Mouse (Mus musculus) kidney, postnatal 36 days (tissue): ENCODE measurements around the gene Ube2j1.
"Not testable (repeated sequence)": the region's sequence is repeated elsewhere in the genome, so short reads cannot be mapped to it uniquely, and the experiment has no call there.

ENCODE experiments used
- DNase-seq, 2 experiments: peaks; one replicate each; pipeline ENCODE4 v3.0.0; 2021 to 2022; ENCODE audit warnings: mixed read lengths in 2 of 2

Ube2j1 gene

DNA sequence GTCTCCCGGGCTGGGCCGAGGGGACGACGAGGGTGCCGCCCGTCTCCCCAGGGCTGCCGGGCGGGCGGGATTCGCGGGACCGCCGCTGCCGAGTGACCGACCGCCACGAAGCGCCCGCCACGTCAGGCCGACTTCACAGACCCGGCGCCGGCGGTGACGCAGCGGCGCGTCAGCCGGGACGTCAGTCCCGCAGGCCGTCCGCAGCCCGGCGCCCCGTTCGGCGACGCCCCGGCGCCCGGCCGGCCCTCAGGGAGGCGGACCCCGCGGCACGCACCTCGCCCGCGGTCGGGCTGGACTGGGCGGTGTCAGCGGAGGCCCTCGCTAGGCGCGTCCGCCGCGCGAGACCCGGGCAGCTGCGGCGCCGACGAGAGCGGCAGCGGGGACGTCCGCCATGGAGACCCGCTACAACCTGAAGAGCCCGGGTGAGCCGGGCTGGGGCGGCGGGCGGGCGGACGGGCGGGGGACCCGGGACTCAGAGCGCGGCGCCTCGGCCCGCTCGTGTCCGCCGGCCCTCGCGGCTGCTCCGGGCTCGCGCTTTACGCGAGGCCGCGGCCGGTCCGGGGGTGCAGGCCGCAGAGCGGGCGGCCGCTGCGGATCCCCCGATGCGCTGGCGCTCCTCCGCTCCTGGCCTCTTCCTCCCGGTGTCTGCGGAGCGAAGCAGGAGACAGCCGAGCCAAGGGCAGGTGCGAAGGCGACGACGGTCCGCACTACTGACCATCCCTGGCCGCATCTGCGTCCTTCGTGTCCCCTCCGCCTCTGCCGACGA is at the start of gene Ube2j1:
Gene Ube2j1, plus strand, starts transcription at position 222 of the 766 bp plus-strand sequence.
- peak; percentile 91 to 94 for DNase-seq

DNA sequence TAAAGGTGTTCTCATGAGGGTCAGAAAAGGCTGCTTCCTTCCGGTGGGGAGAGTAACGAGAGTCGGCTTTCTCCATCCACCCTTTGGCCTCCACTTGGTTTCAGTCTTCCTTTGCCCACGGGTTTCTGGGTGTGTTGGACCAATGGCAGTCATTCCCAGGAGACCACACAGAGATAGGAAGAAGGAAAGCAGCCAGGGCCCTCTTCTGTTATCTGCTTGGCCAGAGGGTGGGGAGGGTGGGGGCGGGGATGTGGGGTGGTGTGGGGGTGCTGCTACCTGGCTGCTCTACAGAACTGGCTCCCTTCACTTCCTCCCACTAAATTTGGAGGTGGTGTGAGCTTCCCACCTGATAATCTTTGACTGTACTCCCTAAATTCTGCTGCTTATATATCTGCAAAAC is 49.6 kb upstream of the Ube2j1 start:
- DNase-seq = no peak

DNA sequence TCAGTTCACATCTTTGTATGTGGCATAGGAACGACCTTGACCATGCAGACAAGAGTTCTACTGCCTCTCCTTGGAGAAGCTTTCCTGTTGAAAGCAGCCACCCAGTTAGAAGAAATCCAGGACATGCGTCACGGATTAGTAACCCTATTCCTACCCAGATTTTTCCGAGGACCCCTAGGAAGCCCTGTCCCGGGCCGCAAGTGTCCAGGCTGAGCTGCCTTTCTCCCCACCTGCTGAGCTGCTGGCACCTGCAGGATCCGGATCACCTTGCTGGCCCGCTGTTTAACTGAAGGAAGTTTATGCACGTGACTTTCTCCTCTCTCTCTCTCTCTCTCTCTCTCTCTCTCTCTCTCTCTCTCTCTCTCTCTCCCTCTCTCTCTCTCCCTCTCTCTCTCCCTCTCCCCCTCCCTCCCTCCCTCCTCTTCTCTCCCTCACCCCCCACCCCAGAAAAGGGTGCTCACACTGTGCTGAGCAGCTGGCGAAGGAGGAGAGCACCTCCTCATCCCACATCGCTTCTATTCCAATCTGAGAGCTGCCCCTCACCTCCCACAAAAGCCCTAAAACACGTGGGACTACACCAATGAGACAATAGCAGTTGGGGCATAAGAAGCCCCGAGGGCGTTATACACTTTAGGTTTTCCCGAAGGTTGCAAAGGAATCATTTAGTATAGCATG is 49.0 kb upstream of the Ube2j1 start:
- peak; percentile 46 to 47 for DNase-seq

DNA sequence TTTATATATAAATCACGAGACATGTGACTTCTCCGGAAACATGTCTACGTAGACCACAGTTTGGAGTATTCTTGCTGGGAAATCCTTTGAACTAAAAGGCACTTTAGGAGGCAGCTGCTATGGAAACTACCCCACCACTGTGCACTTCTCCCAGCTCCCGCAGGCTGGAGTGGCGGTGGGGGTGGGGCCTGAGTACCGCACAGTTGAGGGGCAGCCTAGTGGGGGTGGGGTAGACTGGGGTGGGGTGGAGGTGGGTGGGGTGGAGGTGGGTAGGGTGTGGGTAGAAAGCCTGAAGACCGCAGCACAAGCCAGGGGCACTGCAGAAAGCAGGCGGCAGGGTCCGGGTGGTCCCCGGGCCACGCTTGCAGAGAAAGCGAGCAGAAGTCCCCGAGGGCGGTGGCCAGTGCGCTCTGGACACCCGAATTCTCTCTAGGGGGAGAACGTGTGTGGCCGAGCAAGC is 48.5 kb upstream of the Ube2j1 start, which contains the start of gene Rragd:
Gene Rragd, plus strand, starts transcription at position 322 of the 460 bp plus-strand sequence.
- peak; percentile 17 to 52 for DNase-seq

DNA sequence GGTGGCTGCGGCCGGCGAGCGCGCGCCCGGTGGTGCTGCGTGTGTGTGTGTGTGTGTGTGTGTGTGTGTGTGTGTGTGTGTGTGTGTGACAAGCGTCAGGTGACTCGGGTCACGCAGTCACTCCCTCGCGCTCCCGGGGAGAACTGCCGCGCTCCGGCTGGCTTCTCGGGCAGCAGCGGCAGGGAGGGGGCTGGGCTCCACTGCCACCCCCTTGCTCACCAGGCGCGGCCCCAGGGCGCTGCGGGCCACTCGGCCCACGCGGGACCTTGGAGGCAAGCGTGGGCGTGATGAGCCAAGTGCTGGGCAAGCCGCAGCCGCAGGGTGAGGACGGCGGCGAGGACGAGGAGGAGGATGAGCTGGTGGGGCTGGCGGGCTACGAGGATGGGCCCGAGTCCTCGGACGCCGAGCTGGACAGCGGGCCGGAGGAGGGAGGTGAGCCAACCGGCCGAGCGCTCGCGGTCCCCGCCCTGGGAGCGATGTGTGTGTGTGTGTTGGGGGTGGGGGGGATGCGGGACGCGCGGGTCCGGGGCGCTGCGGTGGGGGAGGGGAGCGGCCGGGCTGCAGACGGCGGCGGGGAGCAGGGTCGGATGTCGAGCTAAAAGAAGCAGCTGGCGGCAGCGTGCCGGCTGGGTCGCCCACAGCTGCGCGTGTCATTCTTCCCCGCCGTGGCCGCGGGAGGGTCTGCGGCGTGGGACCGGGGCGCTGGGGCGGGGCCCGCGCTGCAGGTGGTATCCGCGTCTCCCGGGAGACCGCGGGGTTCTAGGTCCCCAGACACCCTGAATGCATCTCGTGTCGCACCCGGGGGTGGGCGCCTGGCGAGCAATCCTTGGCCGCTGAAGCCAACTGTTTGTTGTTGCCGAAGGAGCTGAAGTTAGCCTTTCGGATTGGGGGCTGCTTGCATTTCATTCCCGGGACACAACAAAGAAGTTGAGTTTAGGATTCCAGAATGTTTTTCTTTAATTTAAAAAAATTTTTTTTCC is 47.8 kb upstream of the Ube2j1 start:
- peak; percentile 83 for DNase-seq

DNA sequence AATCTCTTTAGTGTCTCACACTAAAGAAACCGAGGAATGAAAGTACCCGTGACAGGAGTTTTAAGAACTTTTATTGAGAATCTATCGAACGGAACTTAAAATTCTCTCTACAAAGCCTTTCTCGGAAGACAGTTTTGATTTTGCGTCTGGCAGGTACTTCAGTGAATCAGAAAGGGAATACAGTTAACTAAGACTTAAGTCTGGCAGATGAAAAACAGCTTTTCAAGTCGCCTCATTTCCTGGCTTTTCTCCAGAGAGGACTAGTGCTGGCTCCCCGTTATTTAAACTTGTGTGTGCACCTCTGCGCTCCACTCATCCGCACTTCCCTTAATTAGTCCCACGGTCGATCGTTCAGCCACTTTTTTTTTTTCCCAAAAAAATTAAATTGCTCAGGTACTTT is 47.0 kb upstream of the Ube2j1 start:
- no peak for DNase-seq

DNA sequence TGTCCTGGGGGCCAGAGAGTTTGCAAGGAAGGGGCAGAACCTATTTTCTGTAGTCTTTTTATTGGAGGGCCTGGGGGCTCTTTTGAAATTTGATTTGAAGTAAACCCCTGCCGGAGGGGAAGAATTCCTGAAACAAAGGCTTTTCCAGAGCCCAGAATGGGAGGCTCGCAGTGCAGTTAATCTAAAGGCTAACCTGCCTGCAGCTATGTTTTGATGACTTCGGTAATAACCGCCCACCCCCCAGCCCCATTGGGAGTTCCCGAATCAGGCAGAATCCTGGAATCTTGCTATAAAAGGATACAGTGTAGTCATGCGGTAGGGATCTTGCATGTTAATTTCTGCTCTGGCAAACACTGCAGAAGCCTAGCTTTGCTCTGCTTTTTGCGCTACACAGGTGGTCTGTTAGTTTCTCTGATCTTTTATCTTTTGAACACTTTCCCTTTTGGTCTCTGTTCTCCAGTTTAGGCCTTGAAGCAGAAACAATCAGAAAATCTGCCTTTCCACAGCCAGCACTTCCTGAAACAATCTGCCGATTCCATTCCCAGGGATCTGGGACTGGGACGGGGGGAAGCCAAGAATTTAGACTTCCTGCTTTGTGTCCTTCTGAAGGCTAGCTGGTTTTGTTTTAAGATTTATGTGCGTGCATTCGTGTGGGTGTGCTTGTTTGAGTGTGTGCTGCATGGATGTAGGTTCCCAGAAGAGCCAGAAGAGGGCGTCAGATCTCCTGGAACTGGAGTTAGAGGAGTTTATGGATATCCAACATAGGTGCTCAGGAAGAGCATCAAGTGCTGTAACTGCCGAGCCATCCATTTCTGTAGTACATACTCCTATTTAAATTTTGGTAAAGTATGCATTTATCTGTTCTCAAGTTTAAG is 46.2 kb upstream of the Ube2j1 start:
- DNase-seq = peak in 1 of 2 experiments; percentile 19

DNA sequence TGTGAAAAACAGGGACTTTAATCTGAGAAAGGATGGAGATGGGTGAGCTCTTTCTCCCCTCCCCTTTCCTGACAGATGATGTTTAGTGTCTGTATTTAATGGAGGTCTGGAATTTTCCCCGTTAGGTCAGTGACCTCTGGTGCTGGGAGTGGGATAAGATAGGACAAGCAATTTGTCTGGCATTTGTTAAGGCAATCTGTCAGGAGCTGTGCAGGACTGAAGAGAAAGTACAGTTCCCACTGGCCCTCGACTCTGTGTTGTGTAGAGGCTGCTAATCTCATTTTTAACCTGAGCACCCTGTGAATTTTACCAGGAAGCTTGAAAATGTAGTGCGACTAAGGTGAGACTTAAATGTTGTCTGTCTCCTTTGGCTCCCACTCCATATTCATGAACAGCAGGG is 45.5 kb upstream of the Ube2j1 start:
- DNase-seq = no peak

DNA sequence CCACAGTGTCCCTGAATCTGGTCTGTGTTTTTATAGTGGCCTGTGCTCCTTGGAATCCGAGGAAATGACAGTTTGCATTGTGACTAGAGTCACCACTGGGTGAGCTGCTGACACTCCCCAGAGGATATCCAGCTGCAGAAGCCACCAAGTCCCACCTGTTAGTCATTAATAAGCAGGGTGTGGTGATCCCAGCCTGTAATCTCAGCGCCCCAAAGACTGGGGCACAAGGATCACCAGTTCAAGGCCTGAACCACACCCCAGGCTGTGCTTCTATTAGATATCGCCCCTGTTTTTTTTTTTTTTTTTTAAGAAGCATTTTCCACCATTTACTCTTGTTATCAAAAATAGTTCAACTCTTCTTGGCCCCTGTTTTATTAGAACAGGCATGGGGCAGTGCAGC is 44.2 kb upstream of the Ube2j1 start:
- no peak for DNase-seq

DNA sequence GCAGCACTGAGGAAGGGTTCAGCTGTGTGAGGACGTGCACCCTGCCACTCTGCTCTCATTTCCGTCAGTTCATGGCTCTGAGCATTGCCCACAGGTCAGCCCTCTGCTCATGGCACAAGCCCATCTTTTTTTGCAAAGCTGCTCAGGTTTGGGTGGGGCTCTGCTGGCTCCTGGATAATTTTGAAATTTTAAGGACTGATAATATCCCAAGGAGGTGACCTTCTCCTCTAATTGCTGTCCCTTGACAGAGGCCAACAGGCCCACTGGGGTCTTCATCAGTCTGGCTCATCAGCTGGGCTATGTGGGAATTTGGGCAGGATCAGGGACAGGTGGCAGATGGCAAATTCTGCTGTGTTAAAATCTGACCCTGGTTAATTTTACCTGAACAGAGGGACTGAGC is 41.9 kb upstream of the Ube2j1 start:
- DNase-seq = no peak

DNA sequence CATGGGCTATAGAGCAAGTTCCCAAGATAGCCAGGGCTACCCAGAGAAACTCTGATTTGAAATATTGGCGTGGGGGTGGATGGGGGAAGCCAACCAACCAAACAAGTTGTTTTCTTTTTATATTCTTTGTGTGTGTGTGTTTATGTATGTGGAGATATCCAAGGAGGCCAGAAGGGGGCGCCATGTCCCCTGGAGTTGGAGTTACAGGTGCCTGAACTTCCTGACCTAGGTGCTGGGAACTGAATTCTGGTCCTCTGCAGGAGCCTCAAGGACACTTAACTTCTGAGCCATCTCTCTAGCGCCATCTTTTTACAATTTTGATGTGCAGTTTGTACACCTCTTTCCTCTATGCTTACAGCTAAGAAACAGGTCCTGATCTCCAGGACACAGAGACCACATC is 37.0 kb upstream of the Ube2j1 start:
- no peak for DNase-seq

DNA sequence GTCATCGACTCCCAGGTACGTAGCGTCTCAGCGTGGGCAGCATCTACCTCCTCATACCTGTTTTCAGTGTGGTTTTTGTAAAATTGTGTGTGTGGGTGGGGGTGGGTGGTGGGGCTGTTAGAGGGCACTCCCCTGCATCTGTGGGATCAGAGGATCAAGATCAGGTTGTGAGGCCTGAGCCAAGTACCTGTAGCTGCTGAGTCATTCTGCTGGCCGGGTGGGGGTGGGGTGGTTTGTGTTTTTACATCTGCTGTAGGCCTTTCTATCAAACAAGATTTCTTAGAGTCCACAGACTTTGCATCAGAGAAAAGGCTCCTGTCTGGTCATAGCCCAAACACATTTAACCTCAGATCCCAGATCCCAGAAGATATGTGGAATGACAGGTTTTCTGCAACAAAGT is 35.1 kb upstream of the Ube2j1 start:
- no peak for DNase-seq

DNA sequence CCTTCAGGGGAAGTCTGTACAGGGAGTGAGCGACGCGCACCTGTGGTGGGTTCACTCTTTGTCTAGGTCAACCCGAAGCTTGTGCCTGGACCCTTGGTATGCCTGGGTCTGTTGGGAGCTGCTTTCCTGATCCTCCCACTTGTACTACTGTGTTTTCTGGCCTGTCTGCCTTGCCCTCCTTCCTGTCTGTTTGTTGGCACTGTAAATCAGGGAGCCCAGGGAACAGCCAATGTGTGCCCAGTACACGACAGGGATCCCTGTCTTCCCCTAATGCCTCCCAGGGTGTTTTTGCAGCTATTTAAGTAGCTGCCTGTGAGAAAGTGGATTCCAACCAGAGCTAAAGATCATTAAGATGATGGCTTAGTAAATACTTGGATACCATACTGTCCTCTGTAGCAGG is 33.6 kb upstream of the Ube2j1 start:
- no peak for DNase-seq

DNA sequence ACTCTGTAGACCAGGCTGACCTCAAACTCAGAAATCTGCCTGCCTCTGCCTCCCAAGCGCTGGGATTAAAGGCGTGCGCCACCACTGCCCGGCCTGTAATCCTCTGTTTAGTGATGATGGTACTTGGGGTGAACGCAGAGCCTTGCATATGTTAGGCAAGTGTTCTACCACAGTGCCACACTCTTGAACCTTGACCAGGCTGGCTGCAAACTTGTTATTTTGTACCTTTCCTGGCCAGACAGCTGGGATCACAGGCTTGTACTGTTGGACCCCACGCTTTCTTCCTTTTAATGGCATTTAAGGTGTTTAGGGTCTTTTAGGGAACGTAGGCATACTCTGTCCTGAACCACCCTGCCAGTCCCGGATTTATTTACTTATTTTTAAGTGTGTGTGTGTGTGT is 32.2 kb upstream of the Ube2j1 start:
- peak; percentile 48 to 65 for DNase-seq

DNA sequence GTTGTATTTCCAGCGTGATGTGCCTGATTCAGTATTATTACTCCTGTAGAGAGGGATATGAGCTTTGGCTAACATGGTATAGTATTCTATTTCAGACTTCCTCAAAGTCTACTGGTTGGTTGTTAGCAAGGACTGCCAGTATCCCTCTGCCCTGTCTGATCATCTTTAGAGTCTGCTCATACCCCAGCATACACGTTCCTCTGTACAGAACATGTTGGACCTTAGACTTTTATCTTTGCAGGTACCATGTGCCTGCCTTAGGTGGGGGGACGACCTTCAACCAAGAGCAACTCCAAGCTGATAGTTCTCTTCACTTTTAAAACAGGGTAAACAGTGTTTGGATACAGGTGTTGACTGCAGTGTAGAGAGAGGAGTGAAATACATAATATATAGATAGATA is 29.1 kb upstream of the Ube2j1 start:
- no peak for DNase-seq

DNA sequence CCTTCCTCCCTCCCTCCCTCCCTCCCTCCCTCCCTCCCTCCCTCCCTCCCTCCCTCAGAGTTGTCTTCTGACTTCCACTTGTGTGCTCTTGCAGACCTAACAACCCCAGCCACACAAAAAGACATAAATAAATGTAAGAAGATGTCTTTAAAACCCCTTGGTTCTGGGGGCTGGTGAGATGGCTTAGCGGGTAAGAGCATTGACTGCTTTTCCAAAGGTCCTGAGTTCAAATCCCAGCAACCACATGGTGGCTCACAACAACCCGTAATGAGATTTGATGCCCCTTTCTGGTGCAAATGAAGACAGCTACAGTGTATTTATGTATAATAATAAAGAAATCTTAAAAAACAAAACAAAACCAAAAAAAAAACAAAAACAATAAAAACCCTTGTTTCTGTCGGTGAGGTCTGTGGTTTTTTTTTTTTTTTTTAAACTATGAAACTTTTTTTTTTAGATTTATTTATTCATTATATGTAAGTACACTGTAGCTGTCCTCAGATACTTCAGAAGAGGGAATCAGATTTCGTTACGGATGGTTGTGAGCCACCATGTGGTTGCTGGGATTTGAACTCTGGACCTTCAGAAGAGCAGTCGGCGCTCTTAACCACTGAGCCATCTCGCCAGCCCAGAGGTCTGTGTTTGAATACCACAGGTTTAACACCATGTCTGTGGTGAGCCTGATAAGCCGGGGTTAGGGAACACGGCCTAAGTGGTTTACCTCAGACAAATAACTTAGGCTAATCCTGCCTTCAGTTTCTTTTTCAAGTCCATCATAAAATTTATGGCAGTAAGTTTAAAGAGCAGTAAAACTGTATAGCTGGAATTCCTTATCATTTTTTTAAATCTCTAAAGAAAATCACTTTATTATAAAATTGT is 25.4 kb upstream of the Ube2j1 start:
- DNase-seq = not testable (repeated sequence)

DNA sequence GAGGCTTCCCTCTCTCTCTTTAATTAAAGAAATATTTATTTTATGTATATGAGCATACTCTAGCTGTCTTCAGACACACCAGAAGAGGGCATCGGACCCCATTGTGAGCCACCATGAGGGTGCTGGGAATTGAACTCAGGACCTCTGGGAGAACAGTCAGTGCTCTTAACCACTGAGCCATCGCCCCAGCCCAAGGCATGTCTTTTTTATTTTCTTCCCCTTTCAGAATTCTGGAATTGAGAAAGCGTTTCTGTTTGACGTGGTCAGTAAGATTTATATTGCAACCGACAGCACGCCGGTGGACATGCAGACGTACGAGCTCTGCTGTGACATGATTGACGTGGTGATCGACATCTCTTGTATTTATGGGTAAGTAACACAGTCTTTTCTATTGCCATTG is 24.4 kb upstream of the Ube2j1 start:
- DNase-seq = no peak

DNA sequence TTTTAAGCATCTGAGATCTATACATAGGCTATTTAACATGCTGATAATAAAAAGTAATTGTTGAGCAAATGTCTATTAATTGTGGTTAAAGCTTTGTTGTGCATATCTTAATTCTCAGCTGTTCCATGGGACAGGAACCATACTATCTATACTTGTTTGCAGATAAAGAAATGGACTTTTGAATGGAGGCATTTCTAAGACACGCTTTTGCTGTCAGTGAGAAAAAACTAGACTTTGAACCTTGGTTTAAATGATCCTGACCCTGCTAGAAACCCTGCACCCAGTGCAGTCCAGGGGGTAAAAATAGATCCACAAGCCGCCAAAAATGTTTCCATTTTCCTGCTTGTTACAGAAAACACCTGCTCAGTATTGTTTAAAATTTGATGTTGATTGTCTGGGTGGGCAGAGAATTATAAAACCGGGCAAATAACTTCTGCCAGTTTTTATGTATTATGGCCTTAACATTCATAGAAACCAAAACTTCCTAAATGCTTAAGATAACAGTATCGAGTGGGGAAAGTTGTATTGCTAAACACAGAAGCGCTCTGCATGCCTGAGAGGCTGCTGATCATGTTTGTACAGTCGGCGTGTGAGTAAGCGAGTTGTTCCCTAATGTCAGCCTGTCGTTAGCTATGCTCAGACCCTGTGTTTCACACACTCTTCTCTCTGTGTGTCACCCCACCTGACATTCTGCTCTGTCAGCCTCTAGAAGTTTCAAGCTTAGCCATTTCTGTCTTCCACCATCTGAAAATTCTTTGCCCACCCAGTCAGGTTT is 23.6 kb upstream of the Ube2j1 start:
- peak; percentile 19 to 52 for DNase-seq

DNA sequence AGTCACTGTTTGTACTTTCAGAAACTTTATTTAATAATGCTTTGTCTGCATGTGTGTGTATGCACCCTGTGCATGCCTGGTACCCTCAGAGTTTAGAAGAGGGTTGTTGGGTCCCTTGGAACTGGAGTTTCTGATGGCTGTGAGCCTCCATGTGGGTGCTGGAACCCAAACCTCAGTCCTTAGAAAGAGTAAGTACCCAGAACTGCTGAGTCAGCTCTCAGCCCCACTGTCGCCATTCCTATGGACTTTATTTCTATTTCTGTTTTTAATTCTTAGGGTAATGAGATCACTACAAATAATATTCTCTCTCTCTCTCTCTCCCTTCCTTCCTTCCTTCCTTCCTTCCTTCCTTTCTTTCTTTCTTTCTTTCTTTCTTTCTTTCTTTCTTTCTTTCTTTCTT is 21.1 kb upstream of the Ube2j1 start:
- DNase-seq = no peak

DNA sequence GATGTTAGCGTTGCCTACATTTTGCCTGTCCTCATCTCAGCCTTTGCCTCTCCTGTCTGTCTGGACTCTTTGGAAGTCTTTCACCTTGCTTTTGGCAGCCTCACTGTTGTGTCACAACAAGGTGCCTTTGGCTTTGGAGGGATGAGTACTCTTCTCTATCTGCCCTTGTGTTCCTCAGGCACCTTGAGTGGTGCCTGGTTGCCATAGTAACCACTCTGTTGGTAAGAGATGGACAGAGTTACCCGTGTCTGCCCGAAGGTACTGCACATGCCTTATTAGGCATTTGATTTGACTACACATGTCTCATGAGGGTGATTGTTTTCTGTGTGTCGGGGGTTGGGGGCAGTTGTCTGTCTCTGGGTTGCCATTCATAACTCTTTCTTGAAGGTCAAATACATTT is 18.7 kb upstream of the Ube2j1 start:
- no peak for DNase-seq
